Mouse (Mus musculus) lung, postnatal 4 days (tissue): Measurements from ENCODE around the gene Prickle1.
A peak's percentile ranks its signal among the peaks of the same experiment; 100 is the strongest.

Source experiments
- DNase-seq, 2 experiments: peaks; one replicate each; pipeline ENCODE4 v3.0.0; 2021

Prickle1 gene

DNA sequence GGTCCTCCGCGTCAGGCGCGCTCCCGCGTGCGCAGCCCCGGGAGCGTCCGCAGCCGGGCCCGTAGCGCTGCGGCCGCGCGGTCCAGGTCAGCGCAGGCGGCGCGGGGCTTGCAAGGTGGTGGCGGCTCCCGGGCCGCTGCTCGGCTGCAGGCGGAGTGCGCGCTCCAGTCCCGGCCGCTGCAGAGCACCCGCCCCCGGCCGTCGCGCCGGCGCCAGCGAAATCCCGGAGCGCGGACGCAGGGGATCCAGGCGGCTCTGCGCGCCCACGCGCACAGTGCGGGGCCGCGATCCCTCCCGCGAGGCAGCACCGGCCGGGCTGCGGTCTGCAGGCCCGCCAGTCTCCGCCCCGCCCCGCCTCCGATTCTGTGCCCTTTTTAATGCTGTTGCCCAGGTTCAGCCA is at the start of gene Prickle1:
TSS of gene Prickle1 (minus strand) at position 146 of the 400 bp plus-strand sequence.
- peak; percentile 93 to 96 for DNase-seq

DNA sequence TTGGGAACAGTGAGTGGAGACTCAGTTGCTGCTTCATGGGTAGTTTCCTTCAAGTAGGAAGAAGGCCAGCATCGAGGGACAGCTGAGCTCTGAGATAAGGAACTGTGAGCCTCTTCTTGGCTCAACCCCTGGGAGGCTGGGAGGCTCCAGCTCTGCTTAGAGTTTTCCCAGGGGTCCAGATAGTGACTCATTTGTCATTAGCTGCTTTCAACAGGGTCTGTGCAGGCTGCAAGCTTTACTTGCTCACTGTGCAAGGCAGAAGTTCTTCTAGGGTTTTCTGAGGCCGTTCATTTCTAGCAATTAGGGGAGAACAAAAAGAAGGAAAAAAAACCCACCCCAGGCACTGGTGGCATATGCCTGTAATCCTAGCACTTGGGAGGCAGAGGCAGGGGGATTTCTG is 44.5 kb upstream of the Prickle1 start:
- DNase-seq, result no peak

DNA sequence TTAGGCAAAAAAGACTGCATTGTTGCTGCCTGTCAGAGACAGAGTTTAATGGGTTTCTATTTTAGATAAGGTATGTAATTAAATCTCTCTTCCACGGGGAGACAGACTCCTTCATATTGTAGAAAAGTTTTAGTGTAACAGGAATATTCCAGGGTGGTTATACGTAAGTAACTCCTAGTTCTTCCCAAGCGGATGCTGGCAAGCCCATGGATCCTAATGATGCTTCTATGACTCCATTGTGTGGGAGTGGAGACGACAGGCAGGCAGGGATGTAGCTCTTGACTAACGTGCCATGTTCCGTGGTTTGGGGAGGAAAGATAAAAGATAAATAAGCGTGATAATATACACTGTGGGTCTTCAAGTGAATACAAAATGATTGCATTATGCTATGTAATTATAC is 41.3 kb upstream of the Prickle1 start:
- DNase-seq, result no peak

DNA sequence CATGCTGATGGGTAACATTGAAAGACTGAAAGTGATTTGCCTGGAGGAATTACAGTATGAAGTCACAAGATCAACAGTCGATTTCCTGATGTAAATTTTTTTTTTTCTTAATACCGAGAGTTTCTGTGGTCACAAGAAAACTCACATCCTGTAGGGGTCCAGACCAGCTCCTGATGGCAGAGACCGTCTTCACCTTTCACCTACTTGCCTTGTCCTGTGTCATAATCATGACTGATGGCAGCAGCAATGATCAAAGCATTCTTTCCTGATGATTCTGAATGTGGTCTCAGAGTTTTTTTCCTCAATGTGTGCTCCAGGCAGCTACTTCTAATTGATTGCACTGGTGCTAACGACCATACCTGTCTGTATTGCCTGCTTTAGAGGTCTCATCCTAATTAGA is 39.9 kb upstream of the Prickle1 start:
- DNase-seq, result no peak

DNA sequence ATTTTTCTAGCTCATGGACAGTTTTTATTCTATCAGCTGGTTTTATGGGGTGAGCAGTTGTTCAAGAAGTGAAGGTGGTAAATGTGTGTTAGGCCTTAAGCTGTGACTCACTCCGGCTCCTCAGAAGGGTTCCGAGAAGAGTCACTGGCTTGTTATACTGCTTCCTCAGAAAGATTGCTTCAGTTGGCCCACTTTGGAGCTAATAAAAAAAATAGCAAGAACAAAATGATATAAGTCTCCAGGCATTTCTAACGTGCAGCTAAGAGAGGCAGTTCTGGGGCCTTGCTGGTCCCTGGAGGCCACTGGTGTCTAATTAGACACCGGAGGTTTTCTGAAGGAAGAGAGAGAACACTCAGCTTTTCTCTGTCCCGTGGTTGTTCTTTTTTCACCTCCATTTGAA is 38.8 kb upstream of the Prickle1 start:
- no peak for DNase-seq

DNA sequence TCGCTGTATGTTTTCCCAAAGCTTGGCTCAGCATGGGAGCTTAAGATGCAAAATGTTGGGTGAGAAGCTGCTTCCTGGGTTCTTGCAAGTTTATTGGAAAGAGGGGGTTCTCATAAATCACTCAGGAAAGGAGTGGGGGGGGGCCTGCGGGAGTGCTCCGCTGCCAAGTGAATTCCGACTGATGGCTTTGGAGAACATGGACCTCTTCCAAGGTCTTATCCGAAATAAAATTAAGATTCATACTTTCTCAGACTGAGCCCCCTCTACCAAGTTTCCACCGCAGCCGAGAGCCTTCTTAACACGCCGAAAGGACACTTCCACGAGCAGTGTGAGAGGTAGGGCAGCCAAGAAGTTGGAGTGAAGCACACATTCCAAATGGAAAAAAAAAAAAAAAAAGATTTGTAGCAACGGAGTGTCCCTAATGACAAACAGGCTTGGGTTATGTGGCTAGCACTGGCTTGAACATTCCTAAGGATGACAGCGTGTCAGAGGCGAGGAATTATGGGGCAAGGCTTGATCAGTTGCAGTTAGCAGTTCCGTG is 34.4 kb upstream of the Prickle1 start:
- DNase-seq, result peak; percentile 33 to 60

DNA sequence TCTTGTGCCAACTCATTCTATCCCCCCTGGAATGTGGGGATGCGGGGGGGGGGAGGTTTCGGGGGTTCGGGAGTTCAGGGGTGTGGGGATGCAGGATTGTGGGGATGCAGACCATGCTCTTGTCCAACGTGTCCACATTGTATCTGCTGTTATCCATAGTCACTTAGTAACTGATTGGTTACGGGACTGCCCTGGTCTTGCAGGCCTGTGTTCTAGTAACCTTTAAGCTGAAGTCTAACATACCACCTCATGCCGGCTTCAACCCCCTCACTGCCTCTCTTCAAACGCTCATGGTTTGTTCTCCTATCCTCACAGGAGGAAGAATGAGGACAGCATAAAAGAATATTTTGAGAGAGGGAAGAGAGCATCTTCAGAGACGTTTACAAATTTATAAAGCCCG is 33.5 kb upstream of the Prickle1 start:
- no peak for DNase-seq

DNA sequence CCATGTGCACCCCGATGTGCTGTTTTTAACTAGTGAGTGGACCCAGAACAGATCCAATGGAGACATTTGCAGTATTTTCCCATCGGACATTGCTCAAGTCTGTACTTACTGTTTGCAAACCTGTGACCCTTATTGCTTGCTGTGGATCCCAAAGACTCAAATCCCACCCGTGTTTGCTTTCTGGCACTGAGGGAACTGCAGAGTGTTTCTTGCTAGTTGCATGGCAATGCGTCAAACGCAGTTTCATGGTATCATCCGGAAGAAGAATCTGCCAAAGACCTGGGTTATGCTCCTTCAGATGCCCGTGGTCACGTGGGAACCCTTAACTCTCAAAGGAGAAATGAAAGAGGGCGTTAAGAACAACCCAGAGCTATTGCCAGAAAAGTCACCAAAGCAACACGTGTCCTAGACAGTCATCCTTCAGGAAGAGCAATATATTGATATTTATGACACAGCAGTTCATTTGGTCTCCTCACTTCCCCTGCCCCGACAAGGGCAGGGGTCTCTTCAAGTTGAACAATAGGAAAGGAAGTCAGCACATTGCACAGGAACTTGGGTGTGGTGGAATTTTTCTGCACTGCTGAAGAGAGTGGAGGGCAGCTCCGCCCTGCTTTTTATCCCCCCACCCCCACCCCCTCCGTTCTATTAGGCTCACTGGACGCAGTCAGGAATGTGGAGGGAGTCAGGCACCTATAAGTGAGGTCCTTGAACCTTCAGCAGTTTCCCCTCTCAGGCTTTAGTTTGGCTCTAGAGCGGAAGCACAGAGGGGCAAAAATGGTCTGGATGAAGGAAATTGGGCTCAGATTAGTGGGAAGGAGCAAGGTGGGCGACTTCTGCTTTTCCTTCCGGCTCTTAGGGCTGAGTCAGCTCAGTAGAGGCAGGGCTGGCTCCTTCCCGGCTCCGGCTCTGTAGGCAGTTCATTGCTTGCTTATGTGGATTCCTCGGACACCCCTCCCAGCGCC is 32.4 kb upstream of the Prickle1 start:
- peak in 1 of 2 experiments; percentile 36 for DNase-seq

DNA sequence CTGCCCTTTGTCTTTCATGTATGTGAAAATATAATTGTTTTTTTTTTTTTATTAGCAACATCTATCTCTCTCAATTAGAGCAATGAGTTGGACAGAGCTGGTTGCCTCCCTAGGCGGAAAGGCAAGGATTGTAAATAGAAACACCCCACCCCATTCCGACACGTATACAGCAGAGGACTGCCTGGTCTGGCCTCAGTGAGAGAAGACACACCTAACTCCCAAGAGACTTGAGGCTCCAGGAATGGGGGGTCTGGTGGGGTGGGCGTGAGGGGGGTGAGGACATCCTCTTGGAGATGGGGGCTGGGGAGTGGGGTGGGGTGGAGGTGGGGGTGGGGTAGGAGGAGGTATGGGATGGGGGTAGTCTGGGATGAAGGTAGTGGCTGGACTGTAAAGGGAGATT is 23.9 kb upstream of the Prickle1 start:
- no peak for DNase-seq

DNA sequence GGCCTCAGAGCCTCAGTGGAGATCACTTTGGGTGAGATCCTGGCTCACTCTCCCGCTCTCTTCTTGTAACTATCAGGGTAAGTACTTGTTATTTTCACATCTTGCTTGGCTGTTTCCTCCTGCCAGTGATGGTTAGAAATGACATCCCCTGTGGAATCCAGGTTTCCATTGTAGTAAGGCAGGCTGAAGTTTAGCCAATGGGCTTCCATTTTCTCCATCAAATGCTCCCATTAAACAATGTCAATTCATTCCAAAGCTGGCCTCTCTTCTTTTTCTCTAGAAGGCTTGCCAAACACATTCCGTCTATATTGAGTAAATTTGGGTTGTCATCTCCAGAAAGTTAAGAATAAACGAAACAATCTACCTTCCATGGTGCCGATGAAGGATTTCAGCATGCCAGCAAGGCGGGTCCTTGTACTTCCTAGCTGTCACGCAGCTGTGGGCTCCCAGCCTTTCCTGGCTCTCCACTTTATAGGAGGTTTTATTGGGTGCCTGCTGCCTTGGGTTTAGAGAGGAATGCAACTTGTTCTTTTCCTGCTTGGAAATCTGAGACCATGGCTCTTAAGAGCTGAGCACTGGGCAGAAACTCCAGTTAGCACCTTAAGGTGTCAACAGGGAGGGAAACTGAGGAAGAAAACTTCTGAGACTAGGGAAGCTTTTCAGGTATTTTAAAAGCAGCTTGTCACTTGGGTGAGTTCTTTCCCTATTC is 22.9 kb upstream of the Prickle1 start:
- no peak for DNase-seq

DNA sequence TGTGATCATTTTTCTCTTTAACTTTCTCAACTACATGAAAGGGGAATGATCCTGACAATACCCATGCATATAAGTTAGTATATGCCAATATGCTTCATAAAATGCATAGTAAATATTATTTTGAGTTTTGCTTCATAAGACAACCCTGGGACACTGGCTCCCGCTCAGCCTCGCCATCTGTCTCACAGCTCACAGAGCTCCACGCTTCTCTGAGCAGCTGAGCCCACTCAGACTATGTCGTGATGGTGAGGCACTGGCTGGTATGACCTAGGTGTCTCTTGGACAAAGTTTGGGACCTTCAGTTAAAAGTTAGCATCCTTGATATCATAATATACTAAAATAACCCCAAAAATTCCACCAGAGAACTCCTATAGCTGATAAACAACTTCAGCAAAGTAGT is 20.6 kb upstream of the Prickle1 start:
- DNase-seq, result no peak

DNA sequence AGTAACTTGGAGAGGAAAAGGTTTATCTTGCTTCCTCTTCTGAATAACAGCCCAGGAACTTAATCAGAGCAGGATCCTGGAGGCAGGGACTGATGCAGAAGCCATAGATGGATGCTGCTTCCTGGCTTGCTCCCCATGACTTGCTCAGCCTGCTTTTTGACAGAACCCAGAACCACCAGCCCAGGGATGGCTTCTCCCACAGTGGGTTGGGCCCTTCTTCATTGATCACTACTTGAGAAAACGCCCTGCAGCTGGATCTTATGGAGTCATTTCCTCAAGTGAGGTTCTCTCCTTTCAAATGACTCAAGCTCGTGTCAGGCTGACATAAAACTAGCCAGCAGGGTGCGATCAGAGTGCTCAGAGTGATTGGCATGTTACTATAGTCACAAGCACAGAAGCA is 19.3 kb upstream of the Prickle1 start:
- no peak for DNase-seq

DNA sequence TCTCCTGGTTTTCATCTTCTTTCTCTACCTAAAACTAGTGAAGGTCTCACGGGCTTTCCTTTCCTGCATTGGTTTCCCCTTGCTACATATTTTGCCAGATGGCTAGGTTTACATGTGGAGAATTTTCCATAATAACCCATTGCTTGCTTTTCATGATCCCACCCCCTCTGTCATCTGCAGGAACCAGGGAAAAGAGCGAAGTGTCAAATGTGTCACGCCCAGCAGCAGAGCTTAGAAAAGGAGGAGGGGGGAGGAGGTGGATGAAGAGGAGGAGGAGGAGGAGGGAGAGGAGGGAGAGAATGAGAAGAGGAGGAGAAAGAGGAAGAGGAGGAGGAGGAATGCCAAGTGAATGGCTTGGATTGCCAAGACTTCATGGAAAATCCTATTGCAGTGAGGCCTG is 17.9 kb upstream of the Prickle1 start:
- no peak for DNase-seq

DNA sequence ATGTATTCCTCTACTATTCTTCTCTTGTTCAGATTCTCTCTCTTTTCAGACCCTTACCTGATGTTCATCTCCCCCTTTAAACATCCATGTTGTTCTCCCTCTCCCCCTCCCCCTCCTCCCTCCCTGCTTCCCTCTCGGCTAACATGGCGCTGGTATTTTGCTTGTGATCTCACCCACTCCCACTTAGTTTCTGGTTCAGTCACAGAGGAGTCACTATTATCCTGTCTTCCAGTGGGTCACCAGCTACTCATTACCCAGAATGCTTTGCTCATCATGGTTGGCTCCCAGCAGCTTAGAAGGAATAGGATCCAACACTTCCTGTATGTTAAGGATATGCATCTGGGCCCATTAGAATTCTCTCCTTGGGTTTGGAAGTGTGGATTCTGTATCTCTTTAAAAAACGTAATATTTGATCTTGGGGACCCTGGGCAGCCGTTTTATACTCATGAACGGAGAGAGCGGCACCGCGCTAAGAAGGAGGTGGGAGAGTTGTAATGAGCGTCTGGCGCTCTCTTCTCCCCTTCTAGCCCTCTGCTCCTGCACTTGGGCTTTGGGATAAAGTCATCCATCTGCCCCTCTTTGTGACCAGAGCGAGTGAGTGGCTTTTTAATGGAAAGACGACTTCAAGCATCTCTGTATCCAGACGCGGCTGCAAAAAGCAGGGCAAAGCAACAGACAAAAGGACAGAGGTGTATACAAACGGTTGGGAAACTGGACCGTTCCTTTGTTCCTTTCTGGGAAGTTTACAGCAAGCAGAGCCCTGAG is 16.0 kb upstream of the Prickle1 start:
- no peak for DNase-seq

DNA sequence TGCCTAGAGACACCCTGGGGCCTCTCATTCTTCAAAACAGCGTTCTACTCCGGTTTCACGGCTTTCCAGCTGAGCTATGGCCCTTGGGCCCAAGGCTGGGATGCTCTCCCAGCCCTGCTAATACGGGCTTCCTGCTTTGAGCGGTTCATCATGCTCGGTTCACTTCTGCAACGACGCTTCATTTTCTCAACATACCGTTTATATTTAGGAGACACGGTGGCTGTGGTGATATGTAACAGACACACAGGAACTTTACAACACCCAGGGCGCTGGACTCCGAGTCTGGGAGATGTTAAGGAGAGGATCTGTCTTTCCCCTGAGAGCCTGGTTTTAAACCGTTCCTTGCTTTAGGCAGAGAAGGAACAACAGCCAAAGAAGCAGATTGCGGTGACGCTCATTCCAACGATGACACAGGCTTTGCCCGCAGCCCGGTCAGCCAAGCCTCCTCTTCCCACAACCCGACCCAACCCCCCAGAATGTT is 15.1 kb upstream of the Prickle1 start:
- DNase-seq, result no peak

DNA sequence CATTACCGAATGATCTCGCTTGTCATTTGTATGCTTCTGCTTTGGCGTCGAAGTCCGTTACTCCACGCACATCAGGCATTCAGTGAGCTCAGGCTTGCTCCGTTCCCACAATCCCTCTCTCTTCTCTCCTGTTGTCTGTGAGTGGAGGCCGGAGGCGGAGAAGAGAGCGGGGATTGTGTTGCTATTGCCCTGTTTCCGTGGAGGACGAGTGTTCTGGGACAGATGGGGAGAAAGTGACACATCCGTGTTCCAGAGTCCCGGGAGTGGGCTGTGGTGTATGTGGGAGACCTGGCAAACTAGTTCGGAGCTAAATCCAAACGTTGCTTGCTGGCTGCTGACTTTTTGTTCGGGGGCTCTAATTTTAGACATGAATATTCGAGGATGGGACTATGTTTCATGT is 14.6 kb upstream of the Prickle1 start:
- DNase-seq, result no peak

DNA sequence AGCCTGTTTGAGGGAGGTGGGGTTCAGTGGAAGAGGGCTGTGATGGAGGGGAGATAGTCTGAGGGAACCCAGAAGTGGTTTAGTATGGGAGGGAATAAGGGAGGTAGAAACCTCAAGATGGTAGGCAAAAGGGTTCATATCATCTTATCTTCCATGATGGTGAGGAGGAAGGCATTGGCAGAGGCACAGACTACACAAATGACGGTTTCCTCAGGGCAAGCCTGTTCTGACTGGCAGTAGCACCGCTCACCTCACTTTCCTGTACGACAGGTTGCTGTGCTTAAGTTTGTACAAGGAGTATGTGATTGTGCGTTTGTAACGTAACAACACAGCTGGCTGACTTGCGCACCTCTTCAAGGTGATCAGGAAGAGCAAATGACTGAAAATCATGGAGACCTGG is 7.2 kb upstream of the Prickle1 start:
- DNase-seq, result no peak

DNA sequence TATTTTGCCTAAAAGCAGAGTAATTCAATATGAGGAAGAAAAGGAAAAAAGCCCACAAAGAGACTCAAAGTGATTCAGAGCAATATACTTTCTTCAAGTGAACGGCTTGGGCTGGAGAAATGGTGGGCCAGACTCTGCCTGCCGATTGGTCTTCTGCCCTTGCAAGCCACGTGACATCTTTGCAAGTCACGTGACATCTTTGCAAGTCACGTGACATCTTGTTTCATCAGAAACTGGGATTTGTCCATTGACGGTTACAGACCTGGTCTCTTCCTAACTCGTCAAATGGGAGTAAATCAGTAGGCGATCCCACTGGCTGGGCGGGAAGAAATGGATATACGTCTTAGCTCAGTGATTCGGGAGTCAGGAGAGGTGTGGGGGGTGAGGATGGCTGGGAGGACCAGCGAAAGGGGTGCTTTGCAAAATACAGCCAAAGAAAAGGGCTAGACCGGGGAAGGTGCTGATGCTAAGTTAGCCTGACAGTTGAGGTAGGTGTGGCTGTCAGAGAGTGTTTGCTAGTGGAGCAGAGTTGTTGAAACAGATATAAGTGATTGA is 5.8 kb upstream of the Prickle1 start:
- DNase-seq, result no peak

DNA sequence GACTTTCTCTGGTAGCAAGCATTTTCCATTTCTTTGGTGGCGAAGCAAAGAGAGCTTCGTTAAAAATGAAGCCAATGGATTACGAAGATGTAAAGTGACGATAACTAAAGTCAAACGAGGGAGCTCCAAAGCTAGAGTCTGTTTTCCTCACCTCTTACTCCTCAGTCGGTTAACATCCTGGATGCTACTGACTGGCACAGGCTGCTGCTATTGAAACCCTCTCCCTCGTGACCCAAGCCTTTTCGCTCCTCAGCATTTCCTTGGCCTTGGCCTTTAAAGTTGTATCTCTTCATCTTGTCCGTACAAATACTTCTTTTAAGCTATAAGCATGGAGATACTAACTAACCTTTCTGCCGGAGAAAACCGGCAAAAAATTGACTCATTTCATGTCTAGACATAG is 1.3 kb upstream of the Prickle1 start:
- no peak for DNase-seq

DNA sequence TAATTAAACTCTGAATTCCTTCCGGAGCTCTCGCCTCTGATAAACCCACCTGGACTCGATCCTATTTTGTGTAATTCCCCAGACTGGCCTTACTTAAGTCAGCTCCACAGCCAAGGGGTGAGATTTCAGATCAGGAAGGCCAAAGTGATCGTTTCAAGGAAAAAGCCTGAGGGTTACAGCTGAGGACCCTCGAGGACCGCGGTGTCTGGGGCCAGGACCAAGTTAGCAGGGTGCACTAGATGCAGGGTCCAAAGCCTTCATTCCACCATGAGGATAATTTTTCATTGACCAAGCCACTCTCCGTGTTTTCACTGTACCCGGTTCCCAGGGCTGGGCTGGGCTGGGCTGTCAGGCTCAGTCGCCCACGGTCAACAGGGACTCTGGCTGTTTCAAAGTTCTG is 594 bp upstream of the Prickle1 start:
- DNase-seq, result peak; percentile 79 to 86

DNA sequence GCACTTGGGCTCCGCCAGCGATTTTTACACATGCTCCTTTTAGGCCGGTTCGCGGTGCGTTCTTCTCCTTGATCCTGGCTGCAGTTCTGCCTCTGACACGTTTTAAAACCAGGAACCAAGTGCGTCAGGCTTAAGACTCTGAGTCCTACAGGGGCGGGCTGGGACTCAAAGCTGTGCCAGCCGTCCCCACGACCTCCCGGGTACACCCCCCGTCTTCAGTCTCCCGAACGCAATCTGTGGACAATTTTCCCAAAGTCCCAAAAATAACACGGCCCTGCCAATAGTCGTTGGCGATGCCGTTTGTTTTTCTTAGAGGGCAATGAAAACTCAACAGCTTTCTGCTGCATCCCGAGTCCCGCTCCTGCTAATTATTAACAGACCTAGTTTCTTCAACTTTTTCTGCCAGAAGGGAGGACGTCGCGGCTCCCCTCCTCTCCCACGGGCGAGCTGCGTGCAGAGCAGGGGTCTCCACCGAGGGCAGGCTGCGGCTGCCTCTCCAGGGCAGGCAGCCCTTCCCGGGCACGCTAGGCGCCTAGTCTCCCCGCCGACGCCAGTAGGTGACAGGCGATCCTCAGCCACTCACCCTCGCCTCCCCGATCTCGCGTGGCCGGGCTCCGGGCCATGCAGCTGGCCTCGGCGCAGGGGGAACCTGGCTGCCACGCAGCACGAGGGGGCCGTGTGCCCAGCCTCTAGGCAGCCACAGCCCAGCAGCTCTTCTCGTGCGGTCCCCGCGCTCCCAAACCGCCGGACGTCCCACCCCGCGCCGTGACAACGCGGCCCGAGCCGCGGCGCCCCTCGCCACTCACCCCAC is 598 bp downstream of the Prickle1 start:
- DNase-seq, result peak; percentile 67 to 72
